Mouse (Mus musculus) midbrain, embryonic 11.5 days (tissue): ENCODE measurements at regions not wholly inside any gene's neighbourhood (a gene's known extent, or its start where the extent isn't known, plus 50 kb on each side); places are given as distances from the start of the nearest gene placed in this dataset.
A peak's percentile ranks its signal among the peaks of the same experiment; 100 is the strongest.

Source experiments
- ATAC-seq: fragments of 200-750 bp; cut with Nextera tagmentation; 2 replicates; pipeline ENCODE4 v1.8.0; 2017; ENCODE audit warnings: moderate TSS enrichment, moderate library complexity; ENCODE audit not compliant: low FRiP score
- DNase-seq: peaks from one replicate; pipeline ENCODE4 v3.0.0; 2015; ENCODE audit warnings: low spot score; ENCODE audit errors: missing footprints
- H3K27ac ChIP-seq: fragments of 300-500 bp; sonication (generic); 2 replicates; pipeline ENCODE4 v1.5.1; 2014; ENCODE audit warnings: low read depth, low read length
- H3K27me3 ChIP-seq: fragments of 300-500 bp; sonication (generic); 2 replicates; pipeline ENCODE4 v1.6.1; 2014; ENCODE audit warnings: mild to moderate bottlenecking, low read length, moderate library complexity, mixed read lengths; ENCODE audit not compliant: control insufficient read depth, insufficient read depth
- H3K36me3 ChIP-seq: fragments of 300-500 bp; sonication (generic); 2 replicates; pipeline ENCODE4 v1.6.1; 2014; ENCODE audit warnings: mild to moderate bottlenecking, low read length, moderate library complexity, mixed read lengths; ENCODE audit not compliant: control insufficient read depth, insufficient read depth
- H3K4me1 ChIP-seq: fragments of 300-500 bp; sonication (generic); 2 replicates; pipeline ENCODE4 v1.6.1; 2014; ENCODE audit warnings: low read length; ENCODE audit not compliant: control insufficient read depth, insufficient read depth
- H3K4me2 ChIP-seq: fragments of 300-500 bp; sonication (generic); 2 replicates; pipeline ENCODE4 v1.6.1; 2014; ENCODE audit warnings: mild to moderate bottlenecking, moderate library complexity
- H3K4me3 ChIP-seq: fragments of 300-500 bp; sonication (generic); 2 replicates; pipeline ENCODE4 v1.5.1; 2014; ENCODE audit warnings: low read depth, low read length
- H3K9ac ChIP-seq: fragments of 300-500 bp; sonication (generic); 2 replicates; pipeline ENCODE4 v1.6.1; 2014; ENCODE audit warnings: low read length
- H3K9me3 ChIP-seq: fragments of 300-500 bp; sonication (generic); 2 replicates; pipeline ENCODE4 v1.6.1; 2016; ENCODE audit warnings: low read length; ENCODE audit not compliant: control insufficient read depth
- WGBS: fragments of 180-500 bp; shearing (Covaris S2); extraction: QIAGEN DNeasy Blood & Tissue Kit; methylation state at CpG from one replicate; pipeline ENCODE4 v1.1.7; 2014; 5-methylcytosine and 5-hydroxymethylcytosine counted together

- no peak overlapping the region for H3K27ac ChIP-seq
- no peak overlapping the region for H3K9ac ChIP-seq
- H3K27me3 ChIP-seq: no peaks in the 10 kb centered on the region
- H3K4me2 ChIP-seq: no peak overlapping the region
- no peak overlapping the region for H3K4me3 ChIP-seq
- DNase-seq: peak; percentile 19
- no peaks in the 10 kb centered on the region for H3K9me3 ChIP-seq
- no peaks in the 10 kb centered on the region for H3K36me3 ChIP-seq
- H3K4me1 ChIP-seq: no peaks in the 10 kb centered on the region
- 55% methylated on average over 6 of the region's 6 CpGs for WGBS
- no peak for ATAC-seq
Measured at GRCm38 (mm10) chr14:60439106-60439505, 66.0 kb downstream of the Amer2 start.

GRCm38 (mm10) chr14:60443821-60444551 is 70.9 kb downstream of the Amer2 start:
- no peak overlapping the region for H3K4me2 ChIP-seq
- no peak overlapping the region for H3K9ac ChIP-seq
- 75% methylated on average over 7 of the region's 7 CpGs for WGBS
- no peaks in the 10 kb centered on the region for H3K4me1 ChIP-seq
- no peaks in the 10 kb centered on the region for H3K27me3 ChIP-seq
- DNase-seq (peak; percentile 72), ATAC-seq (no peak)
- H3K9me3 ChIP-seq: no peaks in the 10 kb centered on the region
- no peak overlapping the region for H3K27ac ChIP-seq
- H3K36me3 ChIP-seq: no peaks in the 10 kb centered on the region
- no peak overlapping the region for H3K4me3 ChIP-seq

- WGBS: 68% methylated on average over 3 of the region's 3 CpGs
- Histone ChIP-seq H3K9me3 (no peaks in the 10 kb centered on the region), H3K4me1 (no peaks in the 10 kb centered on the region), H3K27me3 (no peaks in the 10 kb centered on the region), H3K36me3 (no peaks in the 10 kb centered on the region), H3K4me3 (no peak overlapping the region), H3K4me2 (no peak overlapping the region), H3K9ac (no peak overlapping the region), H3K27ac (no peak overlapping the region)
- DNase-seq (no peak), ATAC-seq (no peak)
Measured at GRCm38 (mm10) chr14:60444552-60444937, 71.5 kb downstream of the Amer2 start.

- peak; percentile 64 for DNase-seq
- Histone ChIP-seq H3K9me3 (no peaks in the 10 kb centered on the region), H3K27ac (no peak overlapping the region), H3K4me1 (no peaks in the 10 kb centered on the region), H3K9ac (no peak overlapping the region), H3K27me3 (no peaks in the 10 kb centered on the region), H3K36me3 (no peaks in the 10 kb centered on the region), H3K4me2 (no peak overlapping the region), H3K4me3 (no peak overlapping the region)
- ATAC-seq: no peak
- 60% methylated on average over 6 of the region's 6 CpGs for WGBS
Measured at GRCm38 (mm10) chr14:60446037-60446436, 73.0 kb downstream of the Amer2 start.

GRCm38 (mm10) chr14:60451216-60451615 is 78.2 kb downstream of the Amer2 start:
- H3K27me3 ChIP-seq: no peaks in the 10 kb centered on the region
- H3K27ac ChIP-seq: no peak overlapping the region
- H3K4me2 ChIP-seq: no peak overlapping the region
- H3K4me1 ChIP-seq: no peaks in the 10 kb centered on the region
- H3K4me3 ChIP-seq: no peak overlapping the region
- no peaks in the 10 kb centered on the region for H3K9me3 ChIP-seq
- H3K36me3 ChIP-seq: no peaks in the 10 kb centered on the region
- no peak for ATAC-seq
- DNase-seq: peak; percentile 72
- 93% methylated on average over 9 of the region's 9 CpGs for WGBS
- no peak overlapping the region for H3K9ac ChIP-seq

- no peaks in the 10 kb centered on the region for H3K27me3 ChIP-seq
- no peak overlapping the region for H3K4me2 ChIP-seq
- H3K27ac ChIP-seq: no peak overlapping the region
- H3K36me3 ChIP-seq: no peaks in the 10 kb centered on the region
- no peaks in the 10 kb centered on the region for H3K4me1 ChIP-seq
- ATAC-seq: no peak
- WGBS: 79% methylated on average over 7 of the region's 7 CpGs
- no peak overlapping the region for H3K4me3 ChIP-seq
- H3K9ac ChIP-seq: no peak overlapping the region
- H3K9me3 ChIP-seq: no peaks in the 10 kb centered on the region
- peak; percentile 87 for DNase-seq
Measured at GRCm38 (mm10) chr14:60451684-60452083, 78.6 kb downstream of the Amer2 start.

- Histone ChIP-seq H3K36me3 (no peaks in the 10 kb centered on the region), H3K27me3 (no peaks in the 10 kb centered on the region), H3K27ac (no peak overlapping the region), H3K4me1 (no peaks in the 10 kb centered on the region), H3K9ac (no peak overlapping the region), H3K4me3 (no peak overlapping the region), H3K9me3 (no peaks in the 10 kb centered on the region), H3K4me2 (no peak overlapping the region)
- DNase-seq: no peak
- 74% methylated on average over 9 of the region's 9 CpGs for WGBS
- no peak for ATAC-seq
Measured at GRCm38 (mm10) chr14:60456767-60457166, 83.7 kb downstream of the Amer2 start.

GRCm38 (mm10) chr14:60484996-60485888 is 112.2 kb downstream of the Amer2 start:
- peak overlapping the region; percentile 38 for H3K4me3 ChIP-seq
- peak overlapping the region; percentile 75 for H3K27ac ChIP-seq
- peak overlapping the region; percentile 69 for H3K4me2 ChIP-seq
- WGBS: under 1% methylated on average over 37 of the region's 38 CpGs
- ATAC-seq (peak; percentile 94), DNase-seq (peak; percentile 99)
- no peaks in the 10 kb centered on the region for H3K9me3 ChIP-seq
- H3K4me1 ChIP-seq: peaks cover 21% of the 10 kb centered on the region
- no peaks in the 10 kb centered on the region for H3K36me3 ChIP-seq
- no peaks in the 10 kb centered on the region for H3K27me3 ChIP-seq
- H3K9ac ChIP-seq: peak overlapping the region; percentile 64

- Histone ChIP-seq H3K27me3 (no peaks in the 10 kb centered on the region), H3K9ac (peak overlapping the region; percentile 64; the same call in 1 of the 2 replicates), H3K4me1 (peaks cover 21% of the 10 kb centered on the region), H3K36me3 (no peaks in the 10 kb centered on the region), H3K4me3 (peak overlapping the region; percentile 38), H3K4me2 (peak overlapping the region; percentile 69), H3K27ac (peak overlapping the region; percentile 75; the same call in 1 of the 2 replicates), H3K9me3 (no peaks in the 10 kb centered on the region)
- ATAC-seq (peak; percentile 63), DNase-seq (no peak)
- under 1% methylated on average over 5 of the region's 5 CpGs for WGBS
Measured at GRCm38 (mm10) chr14:60485889-60486274, 112.8 kb downstream of the Amer2 start.
